Mouse (Mus musculus) C2C12 (cell line): Measurements from ENCODE around the gene Tmem120a. TPM values are rescaled to one million over a fixed set of nuclear protein-coding genes. Genes with fewer than 3 reads are reported as not detected.

Experiments
- H3K27me3 ChIP-seq: one replicate; pipeline ENCODE4 v1.6.1; 2011; ENCODE audit not compliant: control insufficient read depth, insufficient read depth, insufficient read length
- H3K36me3 ChIP-seq: one replicate; pipeline ENCODE4 v1.6.1; 2011; ENCODE audit not compliant: control insufficient read depth, insufficient read depth
- H3K4me3 ChIP-seq: one replicate; pipeline ENCODE4 v1.5.1; 2011; ENCODE audit warnings: mild to moderate bottlenecking, control low read depth; ENCODE audit not compliant: poor library complexity, insufficient read depth, severe bottlenecking
- H3K79me2 ChIP-seq: one replicate; pipeline ENCODE4 v1.6.1; 2011; ENCODE audit not compliant: control insufficient read depth, insufficient read depth
- H3K79me3 ChIP-seq: one replicate; pipeline ENCODE4 v1.6.1; 2011; ENCODE audit warnings: low read depth, control low read depth
- H3ac ChIP-seq: one replicate; pipeline ENCODE3; 2011; ENCODE audit warnings: low read depth; ENCODE audit not compliant: control insufficient read depth, insufficient read length
- CEBPB ChIP-seq: IDR thresholded peaks from one replicate; pipeline ENCODE4 v1.6.1; 2011; ENCODE audit warnings: low read depth, mild to moderate bottlenecking, control low read depth, moderate library complexity
- CTCF ChIP-seq: IDR thresholded peaks from one replicate; pipeline ENCODE4 v1.5.1; 2011; ENCODE audit not compliant: control insufficient read depth, insufficient read depth, insufficient read length
- FOSL1 ChIP-seq: IDR thresholded peaks from one replicate; pipeline ENCODE4 v1.8.0; 2011; ENCODE audit warnings: mild to moderate bottlenecking, low read length; ENCODE audit not compliant: poor library complexity, insufficient read depth, severe bottlenecking
- MAX ChIP-seq: IDR thresholded peaks from one replicate; pipeline ENCODE4 v1.6.1; 2011; ENCODE audit warnings: mild to moderate bottlenecking, control low read depth
- MYOD1 ChIP-seq: IDR thresholded peaks from one replicate; pipeline ENCODE4 v1.6.1; 2011; ENCODE audit warnings: low read depth; ENCODE audit not compliant: control insufficient read depth, insufficient read length
- MYOG ChIP-seq: IDR thresholded peaks from one replicate; pipeline ENCODE4 v1.6.1; 2011; ENCODE audit not compliant: control insufficient read depth, insufficient read length; ENCODE audit errors: extremely low read depth
- USF1 ChIP-seq: IDR thresholded peaks from one replicate; pipeline ENCODE4 v1.6.1; 2011; ENCODE audit warnings: low read depth, mild to moderate bottlenecking, control low read depth, moderate library complexity
- polyA plus RNA-seq: library from polyadenylated mRNA; unstranded; fragments of >200 nt; fragmentation: generic; extraction: Trizol; gene quantifications from one replicate; pipeline ENCODE4 v1.2.1, GENCODE M21; 2012; ENCODE audit warnings: missing spikeins

The Tmem120a gene
- polyA plus RNA-seq, 1 experiment, result 75.2 TPM

DNA sequence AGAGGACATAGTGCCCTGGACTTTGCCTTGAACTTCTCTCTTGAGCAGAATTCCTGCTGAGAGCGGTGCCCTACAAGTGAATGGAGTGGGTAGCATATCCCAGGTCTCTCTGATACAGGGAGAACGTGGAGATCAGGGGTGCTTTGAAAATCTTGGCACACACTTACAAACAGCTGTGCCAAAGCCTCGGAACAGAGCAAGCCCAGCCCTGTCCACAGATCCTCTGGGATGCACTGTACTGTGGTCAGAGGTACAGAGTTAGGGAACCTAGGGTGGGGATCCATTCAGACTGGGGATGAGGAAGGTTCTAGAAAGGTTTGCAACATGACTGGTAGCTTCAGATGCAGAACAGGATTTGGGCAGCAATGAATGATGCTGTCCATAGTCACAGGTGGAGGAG, 24.1 kb downstream of the Tmem120a start:
- Histone ChIP-seq H3K4me3 (no peak overlapping the region), H3K79me2 (peaks cover 42% of the 10 kb centered on the region), H3K27me3 (no peaks in the 10 kb centered on the region), H3ac (no peak overlapping the region), H3K36me3 (peaks cover 19% of the 10 kb centered on the region), H3K79me3 (peaks cover 5% of the 10 kb centered on the region)
- no peak for TF ChIP-seq CTCF
- TF ChIP-seq CEBPB, result no peak
- no peak for TF ChIP-seq MYOD1
- TF ChIP-seq MAX, result no peak
- no peak for TF ChIP-seq MYOG
- no peak for TF ChIP-seq FOSL1
- TF ChIP-seq USF1, result no peak

DNA sequence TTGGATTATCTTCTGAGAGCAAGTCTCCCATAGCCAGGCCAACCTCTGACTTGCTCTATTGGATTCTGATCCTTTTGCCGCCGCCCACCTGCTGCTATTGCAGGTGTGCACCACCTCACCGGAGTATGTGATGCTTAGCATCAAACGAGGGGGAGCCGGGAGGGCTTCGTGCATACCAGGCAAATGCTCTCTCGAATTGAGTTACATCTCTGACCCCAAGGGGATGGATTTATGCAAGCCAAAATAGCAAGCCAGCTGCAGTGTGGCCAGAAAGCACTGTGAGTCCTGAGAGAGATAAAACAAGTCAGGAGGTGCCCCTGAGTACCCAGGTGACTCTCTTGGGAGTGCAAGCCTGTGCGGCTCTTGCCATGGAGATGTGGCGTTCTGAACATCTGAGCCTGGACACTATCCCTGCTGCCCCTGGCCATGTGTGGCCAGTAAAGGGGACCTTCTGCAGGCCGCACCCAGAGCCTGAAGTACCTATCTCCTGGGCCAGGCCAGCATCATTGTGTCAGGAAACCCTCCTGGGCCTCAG, 24.6 kb downstream of the Tmem120a start:
- no peak for TF ChIP-seq FOSL1
- no peak for TF ChIP-seq CTCF
- TF ChIP-seq MAX, result no peak
- Histone ChIP-seq H3K36me3 (peaks cover 19% of the 10 kb centered on the region), H3K4me3 (no peak overlapping the region)

DNA sequence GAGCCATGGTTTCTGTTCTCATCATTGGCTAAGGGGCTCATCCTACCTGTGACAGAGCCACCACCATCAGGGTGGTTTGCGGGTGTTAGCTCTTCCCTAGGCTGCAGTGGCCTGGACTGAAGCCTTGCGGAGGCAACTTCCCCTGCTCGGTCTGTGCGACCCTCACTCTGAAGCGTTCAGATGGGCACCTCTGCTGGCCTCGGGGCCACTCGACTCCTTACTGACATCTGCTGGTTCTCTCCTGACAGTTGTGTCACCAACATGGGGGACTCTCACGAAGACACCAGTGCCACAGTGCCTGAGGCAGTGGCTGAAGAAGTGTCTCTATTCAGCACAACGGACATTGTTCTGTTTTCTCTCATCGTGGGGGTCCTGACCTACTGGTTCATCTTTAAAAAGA, 28.6 kb downstream of the Tmem120a start:
- Histone ChIP-seq H3K36me3 (peaks cover 19% of the 10 kb centered on the region), H3K79me3 (peaks cover 12% of the 10 kb centered on the region), H3K27me3 (no peaks in the 10 kb centered on the region), H3K4me3 (no peak overlapping the region), H3K79me2 (peaks cover 51% of the 10 kb centered on the region), H3ac (no peak overlapping the region)
- no peak for TF ChIP-seq CTCF
- TF ChIP-seq MYOD1, result no peak
- no peak for TF ChIP-seq MYOG
- no peak for TF ChIP-seq MAX
- no peak for TF ChIP-seq USF1
- no peak for TF ChIP-seq CEBPB

More for the DNA sequence above, 24.6 kb downstream of the Tmem120a start:
- Histone ChIP-seq H3K27me3 (no peaks in the 10 kb centered on the region), H3K79me2 (peaks cover 44% of the 10 kb centered on the region), H3ac (no peak overlapping the region), H3K79me3 (peaks cover 9% of the 10 kb centered on the region)

DNA sequence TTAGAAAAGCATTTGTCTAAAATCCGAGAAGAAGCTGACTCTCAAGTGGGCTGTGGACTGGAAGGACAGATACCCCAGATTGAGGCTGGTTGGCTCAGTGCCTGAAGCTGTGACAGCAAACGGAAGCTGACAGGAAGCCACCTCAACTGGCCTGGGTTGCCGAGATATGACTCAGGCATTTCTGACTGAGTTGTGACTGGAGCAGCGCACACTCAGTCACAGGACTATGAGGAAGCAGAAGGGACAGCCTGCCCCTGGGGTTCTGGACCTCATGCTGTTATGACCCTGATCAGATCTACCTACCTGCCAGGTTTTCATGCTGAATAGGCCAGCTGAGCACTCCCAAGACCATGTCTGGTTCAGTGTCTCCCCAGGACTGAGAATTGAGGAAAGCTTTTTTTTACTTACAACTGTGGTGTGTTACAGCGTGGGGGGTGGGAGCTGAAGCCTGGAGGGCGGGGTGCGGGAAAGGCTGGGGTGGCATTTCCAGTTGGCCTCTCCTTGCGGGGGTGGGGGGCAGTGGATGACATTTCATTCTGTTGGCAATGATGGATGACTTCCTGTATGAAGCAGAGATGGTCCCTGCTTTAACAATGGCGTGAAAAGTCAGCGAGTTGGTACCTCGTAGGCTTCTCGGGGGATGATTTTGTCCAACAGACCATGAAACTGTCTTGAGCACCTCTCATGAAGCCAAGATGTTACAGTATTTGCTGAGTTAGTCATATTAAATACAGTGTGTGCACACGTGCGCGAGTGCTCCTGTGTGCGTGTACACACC, 30.6 kb downstream of the Tmem120a start:
- Histone ChIP-seq H3K27me3 (no peaks in the 10 kb centered on the region), H3K4me3 (no peak overlapping the region), H3K79me2 (peaks cover 47% of the 10 kb centered on the region), H3ac (no peak overlapping the region), H3K36me3 (peaks cover 19% of the 10 kb centered on the region), H3K79me3 (peaks cover 11% of the 10 kb centered on the region)
- TF ChIP-seq MYOG (no peak), CEBPB (no peak), CTCF (no peak), MAX (no peak), FOSL1 (no peak), MYOD1 (no peak), USF1 (no peak)

DNA sequence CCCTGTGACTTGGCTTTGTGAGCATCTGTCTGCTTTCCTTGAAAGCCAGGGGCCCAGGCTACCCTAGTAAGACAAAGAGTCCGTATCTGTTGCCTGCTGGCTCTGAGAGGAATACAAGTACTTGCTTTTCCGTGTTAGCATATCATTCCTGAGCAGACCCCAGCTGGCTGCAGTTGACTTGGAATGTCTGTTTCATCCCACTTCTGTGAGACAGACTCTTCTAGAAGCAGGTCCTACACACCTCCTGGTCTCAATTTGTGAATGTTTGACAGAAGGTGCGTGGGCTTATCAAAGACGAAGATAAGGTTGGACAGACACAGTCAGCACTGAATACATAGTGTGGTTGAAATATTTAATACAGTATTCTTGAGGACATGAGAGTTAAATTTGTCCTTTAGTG, 31.4 kb downstream of the Tmem120a start:
- H3K27me3 ChIP-seq, result no peaks in the 10 kb centered on the region
- TF ChIP-seq MYOG, result no peak
- TF ChIP-seq USF1, result no peak
- TF ChIP-seq CTCF, result no peak
- no peak for TF ChIP-seq CEBPB
- TF ChIP-seq MYOD1, result no peak
- no peak for TF ChIP-seq MAX
- TF ChIP-seq FOSL1, result no peak

More for the DNA sequence above, 31.4 kb downstream of the Tmem120a start:
- H3K4me3 ChIP-seq, result no peak overlapping the region
- peaks cover 15% of the 10 kb centered on the region for H3K79me3 ChIP-seq
- H3K79me2 ChIP-seq, result peaks cover 55% of the 10 kb centered on the region
- no peak overlapping the region for H3ac ChIP-seq
- H3K36me3 ChIP-seq, result peaks cover 25% of the 10 kb centered on the region
